Mouse (Mus musculus) forebrain, embryonic 11.5 days (tissue): ENCODE results near the gene Mvp. TPM values are rescaled to one million over a fixed set of nuclear protein-coding genes. Genes with fewer than 3 reads are reported as not detected.

Experiments used
- ATAC-seq: fragments of 200-750 bp; cut with Nextera tagmentation; replicated peaks from 2 replicates; pipeline ENCODE4 v1.8.0; 2017; ENCODE audit warnings: moderate TSS enrichment; ENCODE audit not compliant: low FRiP score
- DNase-seq: peaks from one replicate; pipeline ENCODE4 v3.0.0-alpha.2; 2017; ENCODE audit warnings: low spot score
- H3K27ac ChIP-seq: fragments of 300-500 bp; sonication (generic); 2 replicates; pipeline ENCODE4 v1.5.1; 2014; ENCODE audit warnings: low read depth, low read length
- H3K27me3 ChIP-seq: fragments of 300-500 bp; sonication (generic); 2 replicates; pipeline ENCODE4 v1.6.1; 2014; ENCODE audit warnings: mild to moderate bottlenecking, low read length, mixed read lengths; ENCODE audit not compliant: control insufficient read depth, insufficient read depth
- H3K36me3 ChIP-seq: fragments of 300-500 bp; sonication (generic); 2 replicates; pipeline ENCODE4 v1.6.1; 2014; ENCODE audit warnings: mild to moderate bottlenecking, low read length, moderate library complexity, mixed read lengths; ENCODE audit not compliant: control insufficient read depth, insufficient read depth
- H3K4me1 ChIP-seq: fragments of 300-500 bp; sonication (generic); replicated peaks from 2 replicates; pipeline ENCODE4 v1.6.1; 2014; ENCODE audit warnings: low read length, mixed read lengths; ENCODE audit not compliant: control insufficient read depth, insufficient read depth
- H3K4me2 ChIP-seq: fragments of 300-500 bp; sonication (generic); 2 replicates; pipeline ENCODE4 v1.6.1; 2014; ENCODE audit warnings: low read depth, mild to moderate bottlenecking, low read length, moderate library complexity, mixed read lengths; ENCODE audit not compliant: severe bottlenecking
- H3K4me3 ChIP-seq: fragments of 300-500 bp; sonication (generic); 2 replicates; pipeline ENCODE4 v1.5.1; 2014; ENCODE audit warnings: low read depth, low read length
- H3K9ac ChIP-seq: fragments of 300-500 bp; sonication (generic); 2 replicates; pipeline ENCODE4 v1.6.1; 2014; ENCODE audit warnings: low read length
- H3K9me3 ChIP-seq: fragments of 300-500 bp; sonication (generic); 2 replicates; pipeline ENCODE4 v1.6.1; 2016; ENCODE audit warnings: low read length, mixed read lengths; ENCODE audit not compliant: control insufficient read depth
- WGBS: fragments of 180-500 bp; shearing (Covaris S2); extraction: QIAGEN DNeasy Blood & Tissue Kit; methylation state at CpG from one replicate; pipeline ENCODE4 v1.1.7; 2014; 5-methylcytosine and 5-hydroxymethylcytosine counted together
- polyA plus RNA-seq: library from polyadenylated mRNA; unstranded; fragments of >200 nt; fragmentation: Nextera tagmentation; extraction: Ambion mirVana; gene quantifications from 2 replicates; pipeline ENCODE4 v1.2.1, GENCODE M21; 2014

The Mvp gene
- polyA plus RNA-seq, 1 experiment from 2014 or later: 3.9 TPM

DNA sequence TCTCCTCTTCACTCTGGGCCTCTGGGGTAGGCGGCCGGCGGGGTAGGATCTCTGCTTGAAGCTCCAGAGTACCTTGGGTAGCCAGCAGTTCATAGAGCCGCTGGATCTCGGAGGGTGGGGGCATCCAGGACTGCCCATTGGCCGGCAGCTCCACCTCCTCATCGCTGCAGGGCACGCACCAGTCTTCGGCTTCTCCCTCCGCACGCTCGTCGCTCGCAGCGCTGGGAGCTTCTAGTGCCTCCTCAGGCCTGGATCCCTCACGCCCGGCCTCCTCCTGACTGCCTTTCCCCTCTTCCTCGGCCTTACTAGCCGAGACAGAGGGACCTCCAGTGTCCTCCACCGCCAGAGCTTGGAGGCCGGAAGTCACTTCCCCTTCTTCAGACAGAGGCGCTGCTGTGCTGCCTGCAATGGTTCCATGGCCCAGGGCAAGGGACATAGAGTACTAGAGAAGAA is 2.1 kb upstream of the Mvp start:
- H3K4me3 ChIP-seq: peak overlapping the region; percentile 77
- under 1% methylated on average over 22 of the region's 22 CpGs for WGBS
- ATAC-seq (peak; percentile 50), DNase-seq (peak; percentile 80)
- H3K27me3 ChIP-seq: no peaks in the 10 kb centered on the region
- peak overlapping the region; percentile 94 for H3K9ac ChIP-seq
- peaks cover 15% of the 10 kb centered on the region for H3K4me1 ChIP-seq
- H3K27ac ChIP-seq: peak overlapping the region; percentile 93
- H3K36me3 ChIP-seq: peaks cover 2% of the 10 kb centered on the region
- peak overlapping the region; percentile 96 for H3K4me2 ChIP-seq
- H3K9me3 ChIP-seq: no peaks in the 10 kb centered on the region

DNA sequence TGATC is 1.9 kb upstream of the Mvp start, which contains the start of gene Pagr1b:
Gene Pagr1b, minus strand, starts transcription at position 4 of the 5 bp plus-strand sequence.
- H3K4me1 ChIP-seq: peaks cover 13% of the 10 kb centered on the region
- peak within 1 kb of the TSS; percentile 77 for H3K4me3 ChIP-seq
- DNase-seq (no peak), ATAC-seq (no peak)
- peaks cover 2% of the 10 kb centered on the region for H3K36me3 ChIP-seq
- no peaks in the 10 kb centered on the region for H3K27me3 ChIP-seq
- peak within 1 kb of the TSS; percentile 96 for H3K4me2 ChIP-seq
- H3K9me3 ChIP-seq: no peaks in the 10 kb centered on the region
- peak within 1 kb of the TSS; percentile 94 for H3K9ac ChIP-seq
- H3K27ac ChIP-seq: peak within 1 kb of the TSS; percentile 93

DNA sequence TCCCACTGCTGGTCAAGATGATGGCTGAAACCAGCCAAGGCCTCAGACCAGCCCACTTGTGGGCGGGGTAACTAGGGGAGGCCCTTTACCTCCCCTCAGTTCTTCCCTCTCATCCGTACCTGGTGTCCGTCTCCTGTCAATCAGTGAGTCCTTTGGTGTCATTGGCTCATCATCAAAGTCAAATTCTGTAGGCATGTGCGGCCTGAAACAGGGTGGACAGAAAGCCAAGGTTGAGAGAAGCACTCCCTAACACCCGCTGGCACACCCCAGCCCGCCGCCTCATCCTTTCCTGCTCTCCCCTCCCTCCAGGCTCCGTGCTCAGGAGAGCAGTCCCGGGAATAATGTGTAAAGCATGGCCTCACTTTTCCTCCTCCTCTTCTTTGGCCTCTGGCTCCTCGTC is 1.7 kb upstream of the Mvp start:
- H3K27ac ChIP-seq: peak overlapping the region; percentile 93
- peak; percentile 63 for DNase-seq
- no peaks in the 10 kb centered on the region for H3K9me3 ChIP-seq
- H3K4me3 ChIP-seq: peak overlapping the region; percentile 77
- no peaks in the 10 kb centered on the region for H3K27me3 ChIP-seq
- 3% methylated on average over 10 of the region's 10 CpGs for WGBS
- ATAC-seq: no peak; the same call in 1 of the 2 replicates
- peaks cover 2% of the 10 kb centered on the region for H3K36me3 ChIP-seq
- peak overlapping the region; percentile 96 for H3K4me2 ChIP-seq
- H3K4me1 ChIP-seq: peaks cover 11% of the 10 kb centered on the region
- H3K9ac ChIP-seq: peak overlapping the region; percentile 94

DNA sequence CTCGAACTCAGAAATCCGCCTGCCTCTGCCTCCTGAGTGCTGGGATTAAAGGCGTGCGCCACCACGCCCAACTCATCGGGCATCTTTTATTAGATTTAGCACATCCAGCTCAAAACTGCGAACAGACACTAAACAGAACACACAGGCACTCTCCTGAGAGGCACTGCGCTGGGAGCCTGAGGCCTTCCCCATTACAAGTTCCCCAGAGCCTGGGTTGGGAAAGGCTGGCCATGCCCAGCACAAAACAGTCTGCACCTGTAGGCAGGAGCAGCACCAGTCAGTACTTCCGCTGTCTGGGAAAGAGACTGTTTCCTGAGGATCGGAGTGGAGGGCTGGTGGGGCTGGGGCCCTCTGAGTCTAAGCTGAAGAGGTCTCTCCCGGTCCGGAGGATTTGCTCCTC is 572 bp upstream of the Mvp start:
- H3K27ac ChIP-seq: no peak overlapping the region
- 92% methylated on average over 12 of the region's 12 CpGs for WGBS
- no peak for ATAC-seq
- peaks cover 9% of the 10 kb centered on the region for H3K4me1 ChIP-seq
- no peak overlapping the region for H3K4me3 ChIP-seq
- DNase-seq: no peak
- no peaks in the 10 kb centered on the region for H3K27me3 ChIP-seq
- H3K9me3 ChIP-seq: no peaks in the 10 kb centered on the region
- H3K9ac ChIP-seq: no peak overlapping the region
- peaks cover 2% of the 10 kb centered on the region for H3K36me3 ChIP-seq
- no peak overlapping the region for H3K4me2 ChIP-seq

DNA sequence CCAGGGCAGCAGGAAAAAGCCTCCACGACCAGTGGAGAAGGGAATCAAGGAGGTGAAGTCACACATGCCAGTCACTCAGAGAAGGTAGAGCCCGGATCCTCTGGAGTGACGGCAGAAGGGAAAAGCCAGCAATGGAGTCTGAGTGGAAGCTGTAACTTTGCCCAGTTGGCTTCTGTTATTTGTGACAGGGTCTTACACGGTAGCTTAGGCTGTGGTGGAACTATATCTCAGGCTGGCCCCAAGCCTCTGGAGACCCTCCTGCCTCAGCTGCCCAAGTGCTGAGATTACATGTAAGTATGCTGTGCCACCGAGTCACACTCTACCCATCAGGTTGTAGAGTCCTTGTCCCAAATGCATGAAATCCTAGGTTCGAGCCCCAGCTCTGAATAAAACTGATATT is 1.0 kb downstream of the Mvp start:
- no peaks in the 10 kb centered on the region for H3K27me3 ChIP-seq
- 96% methylated on average over 6 of the region's 6 CpGs for WGBS
- H3K36me3 ChIP-seq: peaks cover 2% of the 10 kb centered on the region
- no peak overlapping the region for H3K9ac ChIP-seq
- H3K9me3 ChIP-seq: no peaks in the 10 kb centered on the region
- peaks cover 6% of the 10 kb centered on the region for H3K4me1 ChIP-seq
- H3K4me2 ChIP-seq: no peak overlapping the region
- no peak for DNase-seq
- no peak overlapping the region for H3K4me3 ChIP-seq
- ATAC-seq: no peak
- no peak overlapping the region for H3K27ac ChIP-seq

DNA sequence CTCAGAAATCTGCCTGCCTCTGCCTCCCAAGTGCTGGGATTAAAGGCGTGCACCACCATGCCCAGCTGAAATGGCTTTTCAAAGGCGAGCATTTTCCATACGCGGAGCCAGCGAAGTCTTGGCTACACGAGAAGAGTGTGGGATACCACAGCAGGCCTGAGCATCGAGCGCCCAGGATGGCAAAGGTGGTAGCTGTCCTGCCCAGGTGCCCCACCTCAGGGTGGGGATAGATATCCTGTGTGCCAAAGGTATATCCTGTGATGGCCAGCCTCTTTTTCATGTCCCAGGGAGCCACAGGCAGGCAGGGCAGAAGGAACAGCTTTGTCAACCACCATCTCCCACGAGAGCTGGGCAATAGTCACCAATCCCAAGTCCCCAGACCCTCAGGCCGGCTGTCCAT is 1.6 kb downstream of the Mvp start:
- Histone ChIP-seq H3K27ac (no peak overlapping the region), H3K4me1 (peaks cover 6% of the 10 kb centered on the region), H3K27me3 (no peaks in the 10 kb centered on the region), H3K9ac (no peak overlapping the region), H3K9me3 (no peaks in the 10 kb centered on the region), H3K4me3 (no peak overlapping the region), H3K36me3 (peaks cover 2% of the 10 kb centered on the region), H3K4me2 (no peak overlapping the region)
- 96% methylated on average over 10 of the region's 10 CpGs for WGBS
- no peak for ATAC-seq
- no peak for DNase-seq

DNA sequence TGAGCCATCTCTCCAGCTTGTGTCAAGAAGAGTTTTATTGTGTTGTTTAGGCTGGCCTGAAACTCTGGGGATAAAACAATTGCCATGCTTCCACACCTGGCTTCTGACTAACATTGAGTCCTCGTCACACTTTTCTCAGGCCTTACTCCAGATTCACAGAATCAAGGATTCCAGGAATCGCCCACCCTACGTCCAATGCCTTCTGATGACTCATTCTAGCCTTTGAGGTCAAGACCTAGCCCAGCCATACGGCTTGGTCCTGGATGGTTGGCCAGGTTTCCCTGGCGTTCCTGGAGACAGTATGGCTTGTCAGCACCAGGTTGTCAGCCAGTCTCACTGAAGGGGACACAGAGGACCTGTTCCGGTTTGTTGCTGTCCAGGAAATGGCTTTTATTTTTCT is 2.0 kb downstream of the Mvp start:
- H3K9ac ChIP-seq: no peak overlapping the region
- H3K4me3 ChIP-seq: no peak overlapping the region
- peaks cover 2% of the 10 kb centered on the region for H3K36me3 ChIP-seq
- no peak overlapping the region for H3K4me2 ChIP-seq
- ATAC-seq (no peak), DNase-seq (no peak)
- H3K9me3 ChIP-seq: no peaks in the 10 kb centered on the region
- H3K27ac ChIP-seq: no peak overlapping the region
- peaks cover 6% of the 10 kb centered on the region for H3K4me1 ChIP-seq
- no peaks in the 10 kb centered on the region for H3K27me3 ChIP-seq
- WGBS: 92% methylated on average over 6 of the region's 6 CpGs

DNA sequence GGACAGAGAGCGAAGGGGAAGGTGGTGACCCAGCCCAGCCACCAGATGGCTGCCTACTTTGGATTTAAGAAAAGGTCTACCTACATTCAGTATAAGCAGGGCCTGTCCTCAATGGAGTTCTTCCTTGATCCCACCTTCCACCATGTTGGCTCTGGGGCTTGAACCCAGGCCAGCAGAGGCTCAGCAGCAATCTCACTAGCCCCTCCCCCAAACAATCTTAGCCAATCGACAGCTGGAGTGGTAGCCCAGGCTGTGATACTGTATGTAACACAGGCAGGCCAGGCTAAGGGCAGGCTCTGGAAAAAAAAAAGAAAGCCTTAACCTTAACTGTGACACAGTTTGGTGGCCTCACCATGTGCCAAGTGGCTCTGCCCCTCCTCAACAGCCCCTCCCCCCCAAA is 2.7 kb downstream of the Mvp start:
- Histone ChIP-seq H3K9ac (no peak overlapping the region), H3K27ac (no peak overlapping the region), H3K4me3 (no peak overlapping the region), H3K27me3 (no peaks in the 10 kb centered on the region), H3K4me2 (no peak overlapping the region), H3K36me3 (peaks cover 2% of the 10 kb centered on the region), H3K9me3 (no peaks in the 10 kb centered on the region), H3K4me1 (peaks cover 6% of the 10 kb centered on the region)
- 60% methylated on average over 2 of the region's 2 CpGs for WGBS
- no peak for DNase-seq
- ATAC-seq: no peak

DNA sequence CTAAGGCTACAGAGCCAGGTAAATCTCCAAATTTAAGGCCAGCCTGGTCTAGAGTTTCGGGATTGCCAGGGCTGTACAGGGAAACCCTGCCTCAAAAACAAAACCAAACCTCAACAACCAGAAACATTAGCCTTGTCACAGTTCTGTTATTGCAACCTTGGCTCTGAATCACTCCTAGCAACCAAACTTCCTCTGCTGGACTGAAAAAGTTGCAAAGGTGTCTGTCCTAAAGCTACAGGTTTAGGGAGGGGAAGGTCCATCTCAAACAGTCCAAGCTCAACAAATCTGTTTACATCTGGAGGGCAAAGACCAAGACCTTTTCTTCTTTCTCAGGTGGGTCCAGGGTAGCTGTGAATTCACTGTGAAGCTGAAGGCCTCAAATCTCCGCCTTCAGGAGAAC is 3.4 kb downstream of the Mvp start:
- Histone ChIP-seq H3K9me3 (no peaks in the 10 kb centered on the region), H3K4me1 (peaks cover 6% of the 10 kb centered on the region), H3K4me3 (no peak overlapping the region), H3K27me3 (no peaks in the 10 kb centered on the region), H3K36me3 (peaks cover 2% of the 10 kb centered on the region), H3K9ac (no peak overlapping the region), H3K4me2 (no peak overlapping the region), H3K27ac (no peak overlapping the region)
- WGBS: 97% methylated on average over 2 of the region's 2 CpGs
- DNase-seq (no peak), ATAC-seq (no peak)
